Mouse (Mus musculus): ENCODE data around the gene Sik1.
"Not testable (repeated sequence)": the region's sequence is repeated elsewhere in the genome, so short reads cannot be mapped to it uniquely, and the experiment has no call there.

The Sik1 gene

GRCm38 (mm10) chr17:31855597-31856518 lies at the start of gene Sik1:
Gene Sik1 (minus strand): TSS chr17:31855804.
- DNase-seq (ENCODE audit: low spot score in 2 of 2), result peak; percentile 97

- DNase-seq (ENCODE audit: low spot score in 2 of 2), result no peak
Observed at GRCm38 (mm10) chr17:31905201-31905790, 49.7 kb upstream of the Sik1 start.

- peak in 1 of 2 experiments; percentile 13 for DNase-seq (ENCODE audit: low spot score in 2 of 2)
Observed at GRCm38 (mm10) chr17:31904036-31904435, 48.4 kb upstream of the Sik1 start.

- no peak for DNase-seq (ENCODE audit: low spot score in 2 of 2)
Observed at GRCm38 (mm10) chr17:31902630-31903198, 47.1 kb upstream of the Sik1 start.

GRCm38 (mm10) chr17:31901461-31902204 lies 46.0 kb upstream of the Sik1 start:
- DNase-seq (ENCODE audit: low spot score in 2 of 2), result no peak

- no peak for DNase-seq (ENCODE audit: low spot score in 2 of 2)
Observed at GRCm38 (mm10) chr17:31898941-31899340, 43.3 kb upstream of the Sik1 start.

- DNase-seq (ENCODE audit: low spot score in 2 of 2), result no peak
Observed at GRCm38 (mm10) chr17:31897186-31897793, 41.7 kb upstream of the Sik1 start.

GRCm38 (mm10) chr17:31896751-31897150 lies 41.1 kb upstream of the Sik1 start:
- no peak for DNase-seq (ENCODE audit: low spot score in 2 of 2)

GRCm38 (mm10) chr17:31896311-31896710 lies 40.7 kb upstream of the Sik1 start:
- DNase-seq (ENCODE audit: low spot score in 2 of 2), result no peak

GRCm38 (mm10) chr17:31893371-31894060 lies 37.9 kb upstream of the Sik1 start:
- DNase-seq (ENCODE audit: low spot score in 2 of 2), result no peak

GRCm38 (mm10) chr17:31892750-31893149 lies 37.1 kb upstream of the Sik1 start:
- DNase-seq (ENCODE audit: low spot score in 2 of 2), result no peak

- no peak for DNase-seq (ENCODE audit: low spot score in 2 of 2)
Observed at GRCm38 (mm10) chr17:31891858-31892257, 36.3 kb upstream of the Sik1 start.

GRCm38 (mm10) chr17:31890311-31890951 lies 34.8 kb upstream of the Sik1 start:
- no peak for DNase-seq (ENCODE audit: low spot score in 2 of 2)

GRCm38 (mm10) chr17:31889446-31890201 lies 34.0 kb upstream of the Sik1 start:
- peak in 1 of 2 experiments; percentile 41 for DNase-seq (ENCODE audit: low spot score in 2 of 2)

GRCm38 (mm10) chr17:31888540-31888939 lies 32.9 kb upstream of the Sik1 start:
- no peak for DNase-seq (ENCODE audit: low spot score in 2 of 2)

GRCm38 (mm10) chr17:31884676-31885075 lies 29.1 kb upstream of the Sik1 start:
- DNase-seq (ENCODE audit: low spot score in 2 of 2), result not testable (repeated sequence)

- no peak for DNase-seq (ENCODE audit: low spot score in 2 of 2)
Observed at GRCm38 (mm10) chr17:31879406-31879805, 23.8 kb upstream of the Sik1 start.

- no peak for DNase-seq (ENCODE audit: low spot score in 2 of 2)
Observed at GRCm38 (mm10) chr17:31877650-31878141, 22.1 kb upstream of the Sik1 start.

- DNase-seq (ENCODE audit: low spot score in 2 of 2), result no peak
Observed at GRCm38 (mm10) chr17:31877181-31877581, 21.6 kb upstream of the Sik1 start.

Data from spleen, postnatal 36 days (tissue).